Mouse (Mus musculus) heart, embryonic 12.5 days (tissue): ENCODE results near the gene Unc119b. TPM values are rescaled to one million over a fixed set of nuclear protein-coding genes. Genes with fewer than 3 reads are reported as not detected.

ENCODE experiments used
- ATAC-seq: fragments of 200-750 bp; cut with Nextera tagmentation; 2 replicates; pipeline ENCODE4 v1.8.0; 2017; ENCODE audit warnings: moderate TSS enrichment, moderate library complexity; ENCODE audit not compliant: insufficient number of reproducible peaks, low FRiP score
- H3K27ac ChIP-seq: fragments of 300-500 bp; sonication (generic); 2 replicates; pipeline ENCODE4 v1.5.1; 2016; ENCODE audit warnings: mild to moderate bottlenecking, moderate library complexity; ENCODE audit not compliant: poor library complexity, severe bottlenecking
- H3K27me3 ChIP-seq: fragments of 300-500 bp; sonication (generic); replicated peaks from 2 replicates; pipeline ENCODE4 v1.6.1; 2016; ENCODE audit warnings: mild to moderate bottlenecking, moderate library complexity
- H3K36me3 ChIP-seq: fragments of 300-500 bp; sonication (generic); 2 replicates; pipeline ENCODE4 v1.6.1; 2016; ENCODE audit warnings: mild to moderate bottlenecking, moderate library complexity
- H3K4me1 ChIP-seq: fragments of 300-500 bp; sonication (generic); replicated peaks from 2 replicates; pipeline ENCODE4 v1.6.1; 2016; ENCODE audit warnings: mild to moderate bottlenecking
- H3K4me2 ChIP-seq: fragments of 300-500 bp; sonication (generic); 2 replicates; pipeline ENCODE4 v1.6.1; 2016; ENCODE audit warnings: mild to moderate bottlenecking, moderate library complexity
- H3K4me3 ChIP-seq: fragments of 300-500 bp; sonication (generic); 2 replicates; pipeline ENCODE4 v1.5.1; 2016; ENCODE audit warnings: mild to moderate bottlenecking
- H3K9ac ChIP-seq: fragments of 300-500 bp; sonication (generic); 2 replicates; pipeline ENCODE4 v1.6.1; 2016; ENCODE audit warnings: mild to moderate bottlenecking, moderate library complexity
- H3K9me3 ChIP-seq: fragments of 300-500 bp; sonication (generic); replicated peaks from 2 replicates; pipeline ENCODE4 v1.6.1; 2016; ENCODE audit warnings: mild to moderate bottlenecking, moderate library complexity
- WGBS: fragments of 180-500 bp; shearing (Covaris S2); methylation state at CpG from one replicate; pipeline ENCODE4 v1.1.7; 2016; 5-methylcytosine and 5-hydroxymethylcytosine counted together
- polyA plus RNA-seq: library from polyadenylated mRNA; unstranded; fragments of >200 nt; fragmentation: Nextera tagmentation; extraction: Ambion mirVana; gene quantifications from 2 replicates; pipeline ENCODE4 v1.2.1, GENCODE M21; 2016

Gene Unc119b
- polyA plus RNA-seq, 1 experiment from 2014 or later, result 23.2 TPM

- no peaks in the 10 kb centered on the region for H3K27me3 ChIP-seq
- H3K4me1 ChIP-seq, result peaks cover 16% of the 10 kb centered on the region
- no peak overlapping the region for H3K4me2 ChIP-seq
- H3K9me3 ChIP-seq, result 0 out of 2 replicates have a peak, but pooled peaks cover 2% of the 10 kb centered on the region
- no peak overlapping the region for H3K4me3 ChIP-seq
- H3K27ac ChIP-seq, result no peak overlapping the region
- WGBS, result 80% methylated on average over 3 of the region's 3 CpGs
- no peak for ATAC-seq
- peaks cover 82% of the 10 kb centered on the region for H3K36me3 ChIP-seq
- no peak overlapping the region for H3K9ac ChIP-seq
These were observed 12.6 kb upstream of the Unc119b start for GRCm38 (mm10) chr5:115147388-115147787.

- no peak overlapping the region for H3K4me3 ChIP-seq
- no peak for ATAC-seq
- no peaks in the 10 kb centered on the region for H3K27me3 ChIP-seq
- H3K4me1 ChIP-seq, result peaks cover 11% of the 10 kb centered on the region
- peaks cover 83% of the 10 kb centered on the region for H3K36me3 ChIP-seq
- H3K9ac ChIP-seq, result no peak overlapping the region
- H3K9me3 ChIP-seq, result 0 out of 2 replicates have a peak, but pooled peaks cover 2% of the 10 kb centered on the region
- no peak overlapping the region for H3K27ac ChIP-seq
- no peak overlapping the region for H3K4me2 ChIP-seq
These were observed 12.0 kb upstream of the Unc119b start for GRCm38 (mm10) chr5:115146747-115147130.

GRCm38 (mm10) chr5:115145976-115146746 lies 11.4 kb upstream of the Unc119b start:
- 75% methylated on average over 6 of the region's 6 CpGs for WGBS
- H3K36me3 ChIP-seq, result peaks cover 80% of the 10 kb centered on the region

GRCm38 (mm10) chr5:115145253-115145968 lies 10.6 kb upstream of the Unc119b start:
- no peak overlapping the region for H3K4me2 ChIP-seq
- H3K36me3 ChIP-seq, result peaks cover 72% of the 10 kb centered on the region
- no peaks in the 10 kb centered on the region for H3K4me1 ChIP-seq
- no peak overlapping the region for H3K4me3 ChIP-seq
- H3K27me3 ChIP-seq, result no peaks in the 10 kb centered on the region
- H3K9ac ChIP-seq, result no peak overlapping the region
- 0 out of 2 replicates have a peak, but pooled peaks cover 2% of the 10 kb centered on the region for H3K9me3 ChIP-seq
- no peak for ATAC-seq
- no peak overlapping the region for H3K27ac ChIP-seq
- WGBS, result 80% methylated on average over 11 of the region's 11 CpGs

More at GRCm38 (mm10) chr5:115145976-115146746, 11.4 kb upstream of the Unc119b start:
- Histone ChIP-seq H3K27ac (no peak overlapping the region), H3K4me3 (no peak overlapping the region), H3K9ac (no peak overlapping the region), H3K4me2 (no peak overlapping the region), H3K9me3 (0 out of 2 replicates have a peak, but pooled peaks cover 2% of the 10 kb centered on the region), H3K27me3 (no peaks in the 10 kb centered on the region), H3K4me1 (peaks cover 5% of the 10 kb centered on the region; the same call in 1 of the 2 replicates)
- no peak for ATAC-seq

- H3K27me3 ChIP-seq, result no peaks in the 10 kb centered on the region
- H3K9ac ChIP-seq, result no peak overlapping the region
- H3K9me3 ChIP-seq, result 0 out of 2 replicates have a peak, but pooled peaks cover 2% of the 10 kb centered on the region
- H3K4me3 ChIP-seq, result no peak overlapping the region
- 67% methylated on average over 6 of the region's 6 CpGs for WGBS
- 0 out of 2 replicates have a peak, but pooled peaks cover 3% of the 10 kb centered on the region for H3K4me1 ChIP-seq
- H3K27ac ChIP-seq, result no peak overlapping the region
- H3K36me3 ChIP-seq, result peaks cover 63% of the 10 kb centered on the region
- no peak for ATAC-seq
- H3K4me2 ChIP-seq, result no peak overlapping the region
These were observed 9.7 kb upstream of the Unc119b start for GRCm38 (mm10) chr5:115144471-115144870.

- Histone ChIP-seq H3K4me2 (no peak overlapping the region), H3K9ac (no peak overlapping the region), H3K27ac (no peak overlapping the region), H3K4me3 (no peak overlapping the region), H3K27me3 (no peaks in the 10 kb centered on the region), H3K4me1 (0 out of 2 replicates have a peak, but pooled peaks cover 3% of the 10 kb centered on the region), H3K36me3 (peaks cover 55% of the 10 kb centered on the region), H3K9me3 (no peaks in the 10 kb centered on the region)
- 72% methylated on average over 10 of the region's 10 CpGs for WGBS
- ATAC-seq, result no peak
These were observed 8.8 kb upstream of the Unc119b start for GRCm38 (mm10) chr5:115143552-115143951.

GRCm38 (mm10) chr5:115142166-115142697 lies 7.5 kb upstream of the Unc119b start:
- WGBS, result 86% methylated on average over 9 of the region's 9 CpGs
- no peak for ATAC-seq

GRCm38 (mm10) chr5:115140726-115141125 lies 6.0 kb upstream of the Unc119b start:
- no peak for ATAC-seq
- Histone ChIP-seq H3K27ac (no peak overlapping the region), H3K4me2 (no peak overlapping the region), H3K27me3 (no peaks in the 10 kb centered on the region), H3K9me3 (no peaks in the 10 kb centered on the region), H3K36me3 (peaks cover 27% of the 10 kb centered on the region), H3K4me3 (no peak overlapping the region), H3K9ac (no peak overlapping the region), H3K4me1 (0 out of 2 replicates have a peak, but pooled peaks cover 3% of the 10 kb centered on the region)
- WGBS, result 57% methylated on average over 3 of the region's 3 CpGs

More at GRCm38 (mm10) chr5:115142166-115142697, 7.5 kb upstream of the Unc119b start:
- no peaks in the 10 kb centered on the region for H3K27me3 ChIP-seq
- H3K9me3 ChIP-seq, result no peaks in the 10 kb centered on the region
- H3K4me2 ChIP-seq, result no peak overlapping the region
- no peak overlapping the region for H3K27ac ChIP-seq
- no peak overlapping the region for H3K9ac ChIP-seq
- H3K4me3 ChIP-seq, result no peak overlapping the region
- peaks cover 42% of the 10 kb centered on the region for H3K36me3 ChIP-seq
- H3K4me1 ChIP-seq, result 0 out of 2 replicates have a peak, but pooled peaks cover 3% of the 10 kb centered on the region

GRCm38 (mm10) chr5:115139124-115139523 lies 4.3 kb upstream of the Unc119b start:
- no peaks in the 10 kb centered on the region for H3K27me3 ChIP-seq
- no peak overlapping the region for H3K9ac ChIP-seq
- H3K4me2 ChIP-seq, result no peak overlapping the region
- no peak overlapping the region for H3K4me3 ChIP-seq
- no peak overlapping the region for H3K27ac ChIP-seq
- H3K4me1 ChIP-seq, result 0 out of 2 replicates have a peak, but pooled peaks cover 3% of the 10 kb centered on the region
- peaks cover 11% of the 10 kb centered on the region for H3K36me3 ChIP-seq
- 64% methylated on average over 4 of the region's 4 CpGs for WGBS
- H3K9me3 ChIP-seq, result no peaks in the 10 kb centered on the region
- no peak for ATAC-seq

- peaks cover 13% of the 10 kb centered on the region for H3K36me3 ChIP-seq
- H3K4me3 ChIP-seq, result peak overlapping the region; percentile 90
- ATAC-seq, result no peak
- H3K4me1 ChIP-seq, result peaks cover 14% of the 10 kb centered on the region
- H3K9ac ChIP-seq, result peak overlapping the region; percentile 88
- H3K27me3 ChIP-seq, result no peaks in the 10 kb centered on the region
- WGBS, result 58% methylated on average over 6 of the region's 6 CpGs
- H3K4me2 ChIP-seq, result peak overlapping the region; percentile 97
- no peak overlapping the region for H3K27ac ChIP-seq
- no peaks in the 10 kb centered on the region for H3K9me3 ChIP-seq
These were observed 1.3 kb downstream of the Unc119b start for GRCm38 (mm10) chr5:115133358-115134066.
